Mouse (Mus musculus): ENCODE measurements around the gene Pirb. TPM values are rescaled to one million over a fixed set of nuclear protein-coding genes. Genes with fewer than 3 reads are reported as not detected.

Gene Pirb
- total RNA-seq, 2 experiments from 2014 or later, result 4.8 to 27.7 TPM

GRCm38 (mm10) chr7:3692987-3693808, 27.0 kb downstream of the Pirb start, which contains the start of gene Mboat7:
Gene Mboat7 (minus strand): TSS chr7:3693523.
- peak; percentile 87 for ATAC-seq (replicated peaks; ENCODE audit: low FRiP score, poor library complexity, severe bottlenecking)

- no peak for ATAC-seq (replicated peaks; ENCODE audit: low FRiP score, poor library complexity, severe bottlenecking)
These were observed 27.7 kb downstream of the Pirb start, which contains the start of gene Tsen34 for GRCm38 (mm10) chr7:3692382-3692986. Gene Tsen34 (plus strand): TSS chr7:3692863.

- no peak for ATAC-seq (replicated peaks; ENCODE audit: low FRiP score, poor library complexity, severe bottlenecking)
These were observed 28.3 kb downstream of the Pirb start for GRCm38 (mm10) chr7:3691919-3692318.

GRCm38 (mm10) chr7:3685400-3686187, 34.6 kb downstream of the Pirb start:
- no peak for ATAC-seq (replicated peaks; ENCODE audit: low FRiP score, poor library complexity, severe bottlenecking)

GRCm38 (mm10) chr7:3684698-3685097, 35.5 kb downstream of the Pirb start:
- ATAC-seq (replicated peaks; ENCODE audit: low FRiP score, poor library complexity, severe bottlenecking), result no peak

GRCm38 (mm10) chr7:3683908-3684550, 36.2 kb downstream of the Pirb start:
- ATAC-seq (replicated peaks; ENCODE audit: low FRiP score, poor library complexity, severe bottlenecking), result no peak

GRCm38 (mm10) chr7:3677342-3677741, 42.8 kb downstream of the Pirb start, which contains the start of gene Tmc4:
Gene Tmc4 (minus strand): TSS chr7:3677553.
- ATAC-seq (replicated peaks; ENCODE audit: low FRiP score, poor library complexity, severe bottlenecking), result no peak

- no peak for ATAC-seq (replicated peaks; ENCODE audit: low FRiP score, poor library complexity, severe bottlenecking)
These were observed 43.8 kb downstream of the Pirb start for GRCm38 (mm10) chr7:3676371-3676770.

- 0 out of 2 replicates have a peak, but pooled peaks have one; percentile 27 for ATAC-seq (replicated peaks; ENCODE audit: low FRiP score, poor library complexity, severe bottlenecking)
These were observed 45.0 kb downstream of the Pirb start for GRCm38 (mm10) chr7:3675228-3675548.

GRCm38 (mm10) chr7:3674507-3675227, 45.5 kb downstream of the Pirb start:
- peak; percentile 86 for ATAC-seq (replicated peaks; ENCODE audit: low FRiP score, poor library complexity, severe bottlenecking)

GRCm38 (mm10) chr7:3666921-3667391, 53.2 kb downstream of the Pirb start:
- ATAC-seq (replicated peaks; ENCODE audit: low FRiP score, poor library complexity, severe bottlenecking), result no peak

- peak; percentile 95 for ATAC-seq (replicated peaks; ENCODE audit: low FRiP score, poor library complexity, severe bottlenecking)
These were observed 54.7 kb downstream of the Pirb start, which contains the start of gene Leng1 for GRCm38 (mm10) chr7:3665215-3666114. Gene Leng1 (minus strand): TSS chr7:3665840.

- ATAC-seq (replicated peaks; ENCODE audit: low FRiP score, poor library complexity, severe bottlenecking), result peak; percentile 35; the same call in 1 of the 2 replicates
These were observed 55.5 kb downstream of the Pirb start for GRCm38 (mm10) chr7:3664524-3665214.

Other genes with a start within 250 kb of the Pirb start
- gene Tarm1, start 217.8 kb downstream of the Pirb start, total RNA-seq (2015; ENCODE audit: low replicate concordance), result 1.7 TPM in 1 of 2 replicates, not detected in the other
- gene Tarm1, start 217.8 kb downstream of the Pirb start, total RNA-seq (2017; ENCODE audit: low replicate concordance), result 0.90 and 1.4 TPM in 2 replicates
- not detected in 2 replicates for gene Oscar, start 104.2 kb downstream of the Pirb start, total RNA-seq (2015; ENCODE audit: low replicate concordance)
- not detected in 2 replicates for gene Oscar, start 104.2 kb downstream of the Pirb start, total RNA-seq (2017; ENCODE audit: low replicate concordance)
- 127 and 193 TPM in 2 replicates for gene Ndufa3, start 103.0 kb downstream of the Pirb start, total RNA-seq (2015; ENCODE audit: low replicate concordance)
- gene Ndufa3, start 103.0 kb downstream of the Pirb start, total RNA-seq (2017; ENCODE audit: low replicate concordance), result 80.0 and 93.3 TPM in 2 replicates
- 9.4 and 17.2 TPM in 2 replicates for gene Tfpt, start 90.5 kb downstream of the Pirb start, total RNA-seq (2015; ENCODE audit: low replicate concordance)
- 10.0 and 10.8 TPM in 2 replicates for gene Tfpt, start 90.5 kb downstream of the Pirb start, total RNA-seq (2017; ENCODE audit: low replicate concordance)
- 14.3 and 23.4 TPM in 2 replicates for gene Prpf31, start 90.4 kb downstream of the Pirb start, total RNA-seq (2015; ENCODE audit: low replicate concordance)
- 13.5 and 19.8 TPM in 2 replicates for gene Prpf31, start 90.4 kb downstream of the Pirb start, total RNA-seq (2017; ENCODE audit: low replicate concordance)
- gene Cnot3, start 75.1 kb downstream of the Pirb start, total RNA-seq (2015; ENCODE audit: low replicate concordance), result 109 and 150 TPM in 2 replicates
- gene Cnot3, start 75.1 kb downstream of the Pirb start, total RNA-seq (2017; ENCODE audit: low replicate concordance), result 47.9 and 91.2 TPM in 2 replicates
- gene Leng1, start 54.6 kb downstream of the Pirb start, total RNA-seq (2015; ENCODE audit: low replicate concordance), result 2.5 and 8.8 TPM in 2 replicates
- 2.7 and 3.0 TPM in 2 replicates for gene Leng1, start 54.6 kb downstream of the Pirb start, total RNA-seq (2017; ENCODE audit: low replicate concordance)
- gene Tmc4, start 42.8 kb downstream of the Pirb start, total RNA-seq (2015; ENCODE audit: low replicate concordance), result 6.7 TPM in 1 of 2 replicates, not detected in the other
- 0.77 TPM in 1 of 2 replicates, not detected in the other for gene Tmc4, start 42.8 kb downstream of the Pirb start, total RNA-seq (2017; ENCODE audit: low replicate concordance)
- 1.7 TPM in 1 of 2 replicates, not detected in the other for gene Tsen34, start 27.5 kb downstream of the Pirb start, total RNA-seq (2015; ENCODE audit: low replicate concordance)
- 3.0 and 3.1 TPM in 2 replicates for gene Tsen34, start 27.5 kb downstream of the Pirb start, total RNA-seq (2017; ENCODE audit: low replicate concordance)
- gene Mboat7, start 26.9 kb downstream of the Pirb start, total RNA-seq (2015; ENCODE audit: low replicate concordance), result 17.7 and 29.3 TPM in 2 replicates
- 1.0 and 6.4 TPM in 2 replicates for gene Mboat7, start 26.9 kb downstream of the Pirb start, total RNA-seq (2017; ENCODE audit: low replicate concordance)
- 482 and 547 TPM in 2 replicates for gene Rps9, start 16.4 kb downstream of the Pirb start, total RNA-seq (2015; ENCODE audit: low replicate concordance)
- gene Rps9, start 16.4 kb downstream of the Pirb start, total RNA-seq (2017; ENCODE audit: low replicate concordance), result 300 and 652 TPM in 2 replicates
- not detected in 2 replicates for gene Gm15448, start 105.3 kb upstream of the Pirb start, total RNA-seq (2015; ENCODE audit: low replicate concordance)
- 1.5 and 2.6 TPM in 2 replicates for gene Gm15448, start 105.3 kb upstream of the Pirb start, total RNA-seq (2017; ENCODE audit: low replicate concordance)
- 3.2 and 13.4 TPM in 2 replicates for gene Pira2, start 124.7 kb upstream of the Pirb start, total RNA-seq (2015; ENCODE audit: low replicate concordance)
- gene Pira2, start 124.7 kb upstream of the Pirb start, total RNA-seq (2017; ENCODE audit: low replicate concordance), result 1.8 and 6.2 TPM in 2 replicates
- 0.84 and 7.9 TPM in 2 replicates for gene Gm14548, start 177.7 kb upstream of the Pirb start, total RNA-seq (2015; ENCODE audit: low replicate concordance)
- 3.5 TPM in 1 of 2 replicates, not detected in the other for gene Gm14548, start 177.7 kb upstream of the Pirb start, total RNA-seq (2017; ENCODE audit: low replicate concordance)
- gene Lilra6, start 195.1 kb upstream of the Pirb start, total RNA-seq (2015; ENCODE audit: low replicate concordance), result 3.6 and 10.5 TPM in 2 replicates
- gene Lilra6, start 195.1 kb upstream of the Pirb start, total RNA-seq (2017; ENCODE audit: low replicate concordance), result 2.2 and 5.9 TPM in 2 replicates

All from erythroid progenitor cell, adult 5-6 weeks (primary cell).